Mouse (Mus musculus) c-Kit-positive CD71-positive TER-119-negative erythroid progenitor cells, embryonic 14.5 days (primary cell): ENCODE data around the gene Cdc42ep3.

ENCODE experiments used
- DNase-seq: peaks from one replicate; pipeline ENCODE4 v3.0.0-alpha.2; 2013; ENCODE audit warnings: low read depth

Cdc42ep3 gene

DNA sequence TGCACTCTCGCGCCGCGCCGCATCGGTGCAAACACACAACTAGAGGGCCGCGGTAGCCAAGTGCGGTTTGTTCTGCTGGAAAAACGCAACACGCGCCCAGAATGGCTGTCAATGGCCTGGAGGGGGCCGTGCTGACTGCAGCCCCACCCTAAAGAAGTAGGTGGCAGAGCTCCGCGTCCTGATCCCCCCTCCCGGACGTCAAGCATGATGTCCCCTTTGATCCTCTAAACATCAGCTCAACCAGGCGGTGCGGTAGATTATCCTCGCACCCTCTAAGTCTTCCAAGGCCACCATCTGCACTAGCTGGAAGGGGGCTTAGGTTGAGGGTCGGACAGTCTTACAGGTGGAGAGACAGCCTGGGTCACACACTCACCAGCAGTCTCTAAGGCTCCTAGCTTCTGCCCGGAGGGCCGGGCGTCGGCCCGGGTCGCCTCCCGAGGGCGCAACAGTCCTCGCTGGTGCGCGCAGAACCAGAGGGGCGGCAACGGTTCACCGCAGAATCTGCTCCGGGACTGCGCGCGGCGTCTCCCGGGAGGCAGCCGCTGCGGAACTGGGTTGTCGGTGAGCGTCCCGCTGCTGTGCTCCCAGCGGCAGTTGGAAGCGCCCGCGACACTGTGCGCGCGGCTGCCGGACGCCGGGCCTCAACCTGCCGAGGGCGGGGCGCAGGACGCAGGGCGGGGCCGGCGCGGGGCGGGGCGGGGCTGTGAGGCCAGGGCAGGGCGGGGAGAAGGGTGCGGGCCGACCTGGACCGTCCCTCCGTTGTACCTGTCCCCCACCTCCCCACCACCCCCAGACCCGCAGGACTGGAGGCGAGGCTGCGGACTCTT is at the start of gene Cdc42ep3:
Cdc42ep3 (minus strand) TSS at position 648 of the 827 bp plus-strand sequence.
- no peak for DNase-seq

DNA sequence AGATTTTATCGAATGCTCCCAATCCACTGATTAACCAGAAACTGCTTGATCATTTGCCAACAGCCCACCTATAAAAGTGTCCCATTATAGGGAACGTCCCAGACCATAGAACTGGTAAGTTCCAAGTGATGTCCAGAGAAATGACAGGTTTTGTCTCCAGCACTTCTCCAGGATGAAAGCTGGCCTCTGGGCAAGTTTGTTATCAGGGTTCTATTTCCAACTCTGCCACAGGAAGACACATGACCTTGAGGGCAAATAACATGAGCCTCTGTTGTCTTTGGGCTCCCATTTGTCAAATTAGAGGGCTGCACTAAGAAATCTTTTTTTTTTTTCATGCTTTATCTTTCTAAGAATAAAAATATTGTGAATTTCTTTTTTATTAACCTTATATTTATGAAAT is 45.5 kb upstream of the Cdc42ep3 start:
- no peak for DNase-seq

GRCm38 (mm10) chr17:79398416-79398815 is 43.5 kb upstream of the Cdc42ep3 start:
- DNase-seq = no peak

DNA sequence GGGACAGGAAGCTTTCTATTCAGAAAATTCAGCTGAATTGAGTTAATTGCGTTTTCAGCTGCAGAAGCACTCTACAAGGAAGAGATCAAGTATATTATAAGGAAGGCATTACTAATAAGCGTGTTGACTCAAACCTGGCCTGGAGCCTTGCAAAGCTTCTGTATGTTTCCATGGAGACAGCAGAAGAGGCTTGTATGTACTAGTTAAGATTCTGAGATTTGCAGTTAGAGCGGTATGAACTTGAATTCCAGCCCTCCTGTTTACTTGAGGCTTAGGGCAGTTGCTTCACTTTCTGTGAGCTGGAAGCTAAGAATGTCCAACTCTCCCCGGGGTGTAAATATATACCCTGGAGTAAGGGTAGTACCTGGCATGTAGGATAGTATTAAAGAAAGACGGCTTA is 39.9 kb upstream of the Cdc42ep3 start:
- DNase-seq = no peak

- no peak for DNase-seq
Observed at GRCm38 (mm10) chr17:79393886-79394285, 39.0 kb upstream of the Cdc42ep3 start.

DNA sequence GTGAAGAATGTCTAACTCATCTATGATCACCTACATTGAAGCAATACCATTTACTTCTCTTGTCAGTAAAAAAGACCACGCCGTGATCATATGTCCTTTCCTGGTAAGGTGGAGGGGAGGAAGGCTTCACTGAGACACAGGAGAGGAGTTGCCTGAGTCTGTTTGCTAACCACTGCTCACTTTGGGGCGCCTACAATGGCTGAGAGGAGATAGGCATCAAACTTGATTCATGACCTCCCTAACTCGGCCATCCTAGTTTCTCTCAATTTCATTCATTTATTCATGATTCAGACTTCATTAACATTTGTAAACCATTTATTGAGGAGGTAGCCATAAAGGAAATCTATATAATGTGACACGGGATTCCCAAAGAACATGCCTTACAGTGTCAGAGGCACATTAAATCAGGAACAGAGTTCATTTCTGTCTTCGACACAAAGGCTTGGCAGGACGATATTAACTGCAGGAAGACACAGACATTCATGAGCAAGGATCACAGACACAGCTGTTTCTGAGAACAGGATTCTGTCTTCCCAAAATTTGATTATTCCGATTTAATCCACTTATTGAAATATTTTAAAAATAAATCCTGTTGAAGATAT is 32.7 kb upstream of the Cdc42ep3 start:
- DNase-seq = no peak

- DNase-seq = no peak
Observed at GRCm38 (mm10) chr17:79381485-79381884, 26.6 kb upstream of the Cdc42ep3 start.

- no peak for DNase-seq
Observed at GRCm38 (mm10) chr17:79379191-79379590, 24.3 kb upstream of the Cdc42ep3 start.

- DNase-seq = no peak
Observed at GRCm38 (mm10) chr17:79376434-79377210, 21.7 kb upstream of the Cdc42ep3 start.

DNA sequence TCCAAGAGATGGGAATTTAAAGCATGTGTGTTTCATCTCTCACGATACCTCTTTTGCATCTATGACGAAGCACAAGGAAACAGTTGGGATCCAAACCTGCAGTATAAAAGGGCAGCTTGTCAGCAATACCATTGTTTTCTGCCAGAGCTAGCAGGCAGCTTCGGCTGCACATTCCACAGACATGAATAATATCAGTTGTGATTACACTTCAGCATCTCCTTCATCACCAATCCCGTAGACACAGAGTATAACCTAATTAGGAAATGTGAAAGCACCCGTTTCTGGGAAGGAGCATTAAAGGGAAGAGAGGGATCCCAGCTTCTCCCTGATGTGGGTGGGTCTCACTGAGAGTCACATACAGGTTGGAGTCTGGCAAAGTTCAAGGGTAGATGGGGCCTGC is 18.1 kb upstream of the Cdc42ep3 start:
- DNase-seq = no peak

DNA sequence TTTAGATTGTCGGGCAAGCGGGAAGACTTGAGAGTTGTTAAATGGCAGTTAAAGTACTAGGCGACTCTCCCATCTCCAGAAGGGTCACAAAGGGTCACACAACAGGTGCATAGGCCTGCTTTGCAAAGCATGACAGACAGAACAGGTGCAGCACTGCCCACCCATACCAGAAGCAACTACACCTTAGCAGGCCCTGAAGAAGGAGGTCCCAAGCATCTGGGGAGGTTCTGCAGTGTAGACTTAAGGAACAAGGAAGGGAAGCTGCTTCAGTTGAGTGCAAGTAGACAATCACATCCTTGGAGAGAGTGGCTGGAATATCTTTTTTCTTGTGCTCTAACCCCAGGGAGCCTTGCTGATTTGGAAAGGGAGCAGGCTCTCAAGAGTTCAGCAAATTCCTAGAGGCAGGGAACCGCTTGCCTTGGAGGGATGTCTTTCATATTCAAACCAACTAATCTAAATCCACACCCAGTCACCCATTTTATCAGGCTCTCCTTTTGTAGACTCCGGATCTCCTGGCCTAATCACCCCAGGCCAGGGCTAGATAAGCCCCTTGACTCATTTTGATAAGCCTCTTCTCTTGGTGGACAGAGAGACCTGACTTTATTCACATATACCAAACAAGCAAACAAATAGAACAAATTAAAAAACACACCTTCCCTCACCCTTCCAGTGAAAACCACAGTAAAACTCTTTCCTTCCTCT is 10.0 kb upstream of the Cdc42ep3 start:
- DNase-seq = no peak

GRCm38 (mm10) chr17:79356071-79356601 is 1.2 kb upstream of the Cdc42ep3 start:
- no peak for DNase-seq

DNA sequence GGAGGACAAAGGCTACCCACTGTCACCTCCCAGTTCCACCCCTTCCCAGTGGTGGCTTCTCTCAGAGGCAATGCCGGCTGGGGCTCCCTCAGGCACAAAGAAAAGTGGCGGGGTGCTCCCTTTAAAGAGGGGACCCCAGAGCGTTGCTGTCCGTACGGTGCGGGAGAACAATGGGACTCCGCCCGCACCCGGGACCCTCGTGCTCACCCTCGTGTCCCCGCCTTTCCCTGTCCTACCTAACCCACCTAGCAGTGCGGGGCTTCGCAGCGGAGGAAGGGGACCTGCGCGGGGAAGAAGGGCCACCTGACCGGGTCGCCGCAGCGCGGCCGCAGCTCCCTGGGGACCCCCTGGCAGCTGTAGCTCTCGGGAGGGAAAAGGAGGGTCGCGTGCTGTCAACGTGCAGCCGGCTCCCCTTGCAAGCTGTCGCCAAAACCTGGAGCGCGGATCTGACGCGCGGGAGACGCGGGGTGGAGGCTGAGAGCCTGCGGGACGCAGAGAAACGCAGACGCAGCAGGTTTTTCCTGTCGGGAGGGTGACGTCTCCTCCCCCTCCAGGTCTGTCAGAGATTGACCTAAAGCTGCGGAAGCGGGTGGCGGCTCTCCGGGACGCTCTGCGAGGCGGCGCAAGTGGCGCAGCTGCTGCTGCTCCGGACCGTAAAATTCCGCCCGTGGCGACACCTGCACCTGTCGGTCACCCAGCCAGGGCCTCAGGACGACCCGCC is 540 bp upstream of the Cdc42ep3 start:
- no peak for DNase-seq

- no peak for DNase-seq
Observed at GRCm38 (mm10) chr17:79354174-79354443, 782 bp downstream of the Cdc42ep3 start.

DNA sequence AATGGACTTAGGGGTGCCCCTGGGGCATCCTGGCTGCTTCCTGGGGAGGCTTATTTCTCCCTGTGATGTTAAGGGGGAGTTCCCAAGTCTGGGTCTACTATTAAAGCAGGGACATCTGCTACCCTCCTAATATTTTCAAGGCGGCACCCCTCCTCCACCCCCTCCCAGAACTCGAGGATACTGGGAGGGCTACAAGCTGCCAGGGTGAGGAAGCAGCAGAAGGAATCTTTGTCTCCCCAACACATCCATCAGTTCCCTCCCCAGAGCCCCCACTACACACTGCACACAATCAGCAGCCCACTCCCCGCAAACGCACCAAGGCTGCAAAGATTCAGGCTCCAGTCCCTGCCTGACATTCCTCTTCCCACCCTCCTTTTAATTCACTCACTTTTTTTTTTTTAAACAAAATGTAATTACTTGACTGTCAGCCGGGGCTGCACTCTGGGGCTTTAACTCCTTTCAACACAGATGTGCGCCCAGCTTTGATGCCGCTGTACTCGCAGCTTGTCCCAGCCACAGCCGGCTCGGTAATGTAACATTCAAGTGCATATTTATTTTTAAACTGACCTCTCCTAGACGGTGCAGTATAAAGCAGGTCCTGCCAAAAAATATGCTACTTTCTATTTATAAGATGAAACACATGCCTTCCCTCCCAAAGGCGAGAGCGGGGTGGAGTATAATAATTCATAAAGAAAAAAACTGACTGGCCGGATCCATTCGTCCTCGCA is 1.3 kb downstream of the Cdc42ep3 start:
- DNase-seq = no peak

DNA sequence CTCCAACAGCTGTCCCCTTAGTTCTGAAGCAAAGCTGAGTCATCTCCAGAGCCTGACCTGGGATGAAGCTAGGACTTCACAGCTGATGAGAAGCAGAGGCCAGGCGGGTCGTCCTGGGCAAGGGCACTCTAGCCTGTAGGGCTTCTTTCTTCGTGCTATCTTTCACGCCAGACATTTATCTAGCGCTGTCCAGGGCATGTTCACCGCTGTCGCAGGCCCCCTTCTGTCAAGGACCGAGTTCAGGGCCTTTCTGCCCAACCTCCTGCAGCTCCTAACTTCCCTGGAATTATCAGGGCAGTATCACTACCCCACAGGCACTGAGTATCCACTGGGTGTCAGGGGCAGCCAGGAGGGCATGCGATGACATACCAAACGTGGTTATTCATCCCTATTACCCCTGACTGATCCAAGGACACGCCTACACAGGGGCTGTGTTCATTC is 4.1 kb downstream of the Cdc42ep3 start:
- DNase-seq = no peak

GRCm38 (mm10) chr17:79349371-79349770 is 5.5 kb downstream of the Cdc42ep3 start:
- no peak for DNase-seq

DNA sequence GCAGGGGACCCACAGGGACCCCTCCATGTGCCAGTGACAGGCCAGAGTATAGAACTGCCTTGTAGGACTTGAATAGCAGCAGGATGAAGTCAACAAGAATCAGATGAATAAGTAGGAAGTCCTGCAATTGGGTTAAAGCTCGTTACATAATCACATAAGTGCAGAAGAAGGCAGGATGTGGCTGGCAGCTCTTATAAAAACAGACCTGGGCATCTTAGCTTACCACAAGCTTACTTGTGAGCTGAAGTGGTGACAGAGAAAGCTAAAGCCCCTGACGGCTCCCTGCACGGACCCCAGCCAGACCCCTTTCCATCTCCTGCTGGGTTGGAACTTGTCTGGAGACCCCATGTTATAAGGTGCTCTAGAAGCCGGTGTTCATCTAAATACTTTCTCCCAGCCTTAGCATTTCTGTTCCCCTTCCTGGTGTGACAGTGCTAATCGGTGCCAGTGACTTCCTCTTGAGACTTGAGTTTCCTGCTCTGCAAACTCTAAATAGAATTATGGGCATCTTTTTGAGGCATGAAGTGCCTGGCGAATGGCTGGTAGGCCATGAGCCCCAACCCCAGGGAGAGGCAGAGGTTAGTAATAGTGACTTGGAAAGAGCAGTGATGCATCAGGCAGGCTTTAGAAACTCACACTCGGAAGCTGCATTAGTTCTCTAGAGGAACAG is 6.8 kb downstream of the Cdc42ep3 start:
- no peak for DNase-seq

DNA sequence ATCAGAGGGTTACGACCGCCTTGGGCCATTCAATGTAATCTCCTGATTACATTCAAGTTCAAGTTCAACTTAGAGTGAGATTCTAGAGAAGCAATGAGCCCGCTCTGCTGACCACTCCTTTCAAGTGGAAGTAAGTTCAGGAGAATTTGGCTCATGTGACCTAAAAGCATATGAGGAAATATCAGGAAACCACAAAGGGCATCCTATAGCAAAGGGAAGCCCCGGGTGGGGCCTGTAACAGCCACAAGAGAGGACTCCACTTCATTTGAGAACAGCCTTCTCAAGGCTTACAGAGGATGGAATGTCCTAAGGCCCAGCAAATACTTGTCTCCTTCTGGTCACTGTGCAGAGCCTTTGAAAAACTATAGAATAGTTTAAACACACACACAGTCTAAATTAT is 7.6 kb downstream of the Cdc42ep3 start:
- DNase-seq = no peak

DNA sequence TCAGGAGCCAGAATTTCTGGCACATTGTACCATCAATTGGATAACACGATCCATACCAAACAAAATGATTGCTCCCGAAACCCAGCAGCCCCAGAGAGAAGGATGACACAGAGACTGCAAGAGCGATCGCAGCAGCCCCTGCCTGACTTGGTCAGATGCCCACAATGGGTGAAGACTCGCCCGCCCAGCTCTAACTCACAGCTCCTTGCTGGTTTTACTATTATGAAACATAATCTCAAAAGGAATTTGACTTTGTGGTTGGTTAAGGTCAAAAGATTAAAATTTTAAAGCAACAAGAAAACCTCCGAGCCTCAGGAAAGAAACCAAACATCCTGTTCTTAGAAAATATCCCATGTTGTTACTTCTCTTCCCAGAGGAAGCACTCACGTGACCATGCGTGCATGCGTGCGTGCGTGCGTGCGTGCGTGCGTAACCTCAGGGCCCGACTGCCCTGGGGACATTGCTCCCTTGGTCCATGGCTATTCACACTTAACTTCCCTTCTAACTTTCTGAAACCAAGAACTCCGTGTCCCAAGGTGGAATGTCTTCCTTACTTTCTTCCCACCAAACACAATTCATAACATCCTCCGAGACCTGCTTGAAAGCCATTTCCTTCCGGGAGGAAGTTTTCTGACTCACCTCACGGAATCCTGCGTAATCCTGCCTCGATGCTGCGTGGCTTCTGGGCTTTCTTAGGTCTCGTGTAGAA is 9.7 kb downstream of the Cdc42ep3 start:
- DNase-seq = no peak
